Mouse (Mus musculus) left cerebral cortex, adult 9 months (tissue): Measurements from ENCODE around the gene Gpc6.
A peak's percentile ranks its signal among the peaks of the same experiment; 100 is the strongest.

Experiments
- DNase-seq, 2 experiments: peaks; one replicate each; pipeline ENCODE4 v3.0.0; 2022; ENCODE audit warnings: low spot score in 2 of 2

Gpc6 gene

DNA sequence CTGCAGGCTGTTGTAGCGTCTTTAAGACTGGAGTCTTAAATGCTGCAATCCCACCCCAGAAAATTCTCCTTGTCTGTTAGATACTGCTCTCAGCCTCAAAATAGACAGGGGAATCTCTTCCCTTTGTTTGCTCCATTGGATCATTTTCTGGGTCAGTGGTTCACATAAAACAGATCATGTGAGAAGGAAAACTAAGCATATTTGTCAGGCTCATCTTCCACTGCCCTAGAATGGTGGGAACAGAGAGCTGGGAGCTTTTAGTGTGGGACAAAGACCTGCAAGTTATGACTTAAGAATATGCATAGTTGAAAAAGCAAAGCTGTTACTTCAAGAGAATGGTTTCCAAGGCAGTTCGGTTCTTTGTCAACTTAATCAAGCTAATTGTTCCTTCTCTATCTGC lies 136.4 kb downstream of the Gpc6 start:
- no peak for DNase-seq

DNA sequence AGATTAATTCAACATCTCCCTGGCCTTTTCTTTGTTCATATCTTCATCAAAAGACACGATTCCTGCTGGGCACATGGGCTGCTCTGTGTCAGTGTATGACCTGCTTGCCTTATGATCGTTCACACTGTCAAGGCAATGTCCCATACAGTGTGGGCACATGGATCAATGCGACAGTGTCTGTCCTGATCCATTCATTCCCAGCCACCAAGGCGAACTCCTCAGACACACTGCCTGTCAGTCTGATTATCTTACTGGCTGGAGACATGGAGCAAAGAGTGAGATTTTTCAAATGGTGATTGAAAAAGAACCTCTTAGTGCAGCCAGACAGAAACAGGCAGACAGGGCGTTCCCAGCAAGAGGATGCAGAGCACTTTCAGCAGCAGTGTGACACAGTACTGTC lies 143.1 kb downstream of the Gpc6 start:
- DNase-seq = no peak

DNA sequence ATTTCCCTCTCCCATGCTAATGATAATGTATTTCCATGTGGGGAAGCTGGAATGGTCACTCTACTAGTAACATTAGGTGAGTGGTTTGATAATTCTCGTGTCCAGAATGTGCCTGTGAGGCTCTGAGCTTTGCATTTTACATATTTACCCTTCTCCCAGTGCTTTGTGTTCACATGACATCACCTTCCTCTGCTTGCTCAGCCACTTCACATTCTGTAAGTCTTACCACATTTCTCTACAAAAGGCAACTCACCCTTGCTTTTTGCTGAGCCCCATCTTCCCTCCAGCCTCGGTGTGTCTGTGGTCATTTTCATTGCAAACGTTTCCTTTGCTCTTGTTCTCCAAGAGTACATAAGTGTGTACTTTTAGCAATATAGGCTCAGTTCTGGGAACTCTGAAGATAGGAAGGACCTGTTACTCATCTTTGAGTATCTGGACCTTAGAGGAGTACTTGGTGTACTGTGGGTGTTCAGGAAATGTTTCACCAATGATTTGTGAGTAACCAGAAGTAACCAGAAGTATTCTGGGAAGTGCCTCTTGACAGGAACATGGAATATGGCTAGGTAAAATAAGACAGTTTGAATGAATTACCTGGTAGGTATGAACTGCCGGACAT lies 145.5 kb downstream of the Gpc6 start:
- DNase-seq = no peak

DNA sequence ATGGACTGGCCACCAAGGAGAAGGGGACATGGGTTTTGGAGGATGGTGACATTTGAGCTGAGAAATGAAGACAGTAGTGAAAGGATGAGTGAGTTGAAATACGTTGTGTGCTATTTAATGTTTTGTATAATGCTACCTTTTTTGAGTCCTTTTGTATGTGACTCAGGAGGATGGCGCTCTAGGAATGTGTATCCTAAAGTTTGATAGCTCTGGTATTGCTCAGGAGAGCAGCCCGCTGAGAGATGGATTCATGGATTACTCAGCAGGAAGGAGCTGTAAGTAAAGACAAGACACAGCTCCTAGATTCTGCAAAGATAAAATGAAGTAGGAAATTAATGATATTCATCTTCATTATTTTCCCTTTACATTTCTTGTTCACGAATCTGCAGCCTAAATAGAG lies 168.5 kb downstream of the Gpc6 start:
- DNase-seq = no peak

DNA sequence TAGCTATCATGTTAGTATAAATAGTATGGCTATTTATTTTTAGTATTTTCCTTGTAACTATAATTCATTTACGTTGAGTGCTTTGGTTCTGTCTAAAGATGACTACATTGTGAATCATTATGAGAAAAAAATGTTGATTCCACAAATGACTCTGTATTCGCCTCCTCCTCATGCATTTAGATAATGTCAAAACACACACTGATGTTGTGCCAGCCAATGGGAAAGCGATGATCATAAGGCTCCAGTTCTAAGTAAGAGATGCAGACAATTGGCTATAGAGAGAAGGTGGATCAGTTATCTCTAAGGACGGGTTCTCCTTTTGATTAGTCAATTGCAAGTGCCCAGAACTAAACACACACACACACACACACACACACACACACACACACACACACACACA lies 181.8 kb downstream of the Gpc6 start:
- DNase-seq = peak in 1 of 2 experiments; percentile 16

DNA sequence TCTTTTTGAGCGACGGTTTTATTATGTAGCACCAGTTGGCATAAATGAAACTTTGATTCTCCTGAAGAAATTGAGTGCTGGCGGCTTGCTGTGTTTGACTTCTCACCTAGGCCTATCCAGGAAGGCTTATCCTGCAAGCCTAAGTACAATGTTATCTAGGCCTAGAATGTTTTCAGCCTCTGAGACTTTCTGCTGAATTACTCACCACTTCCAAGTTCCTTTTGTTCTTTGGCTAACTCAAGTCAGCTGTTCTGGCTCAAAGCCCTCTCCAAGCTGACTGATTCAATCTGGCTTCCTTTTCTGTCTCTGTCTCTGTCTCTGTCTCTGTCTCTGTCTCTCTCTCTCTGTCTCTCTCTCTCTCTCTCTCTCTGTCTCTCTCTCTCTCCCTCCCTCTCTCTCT lies 188.0 kb downstream of the Gpc6 start:
- no peak for DNase-seq

DNA sequence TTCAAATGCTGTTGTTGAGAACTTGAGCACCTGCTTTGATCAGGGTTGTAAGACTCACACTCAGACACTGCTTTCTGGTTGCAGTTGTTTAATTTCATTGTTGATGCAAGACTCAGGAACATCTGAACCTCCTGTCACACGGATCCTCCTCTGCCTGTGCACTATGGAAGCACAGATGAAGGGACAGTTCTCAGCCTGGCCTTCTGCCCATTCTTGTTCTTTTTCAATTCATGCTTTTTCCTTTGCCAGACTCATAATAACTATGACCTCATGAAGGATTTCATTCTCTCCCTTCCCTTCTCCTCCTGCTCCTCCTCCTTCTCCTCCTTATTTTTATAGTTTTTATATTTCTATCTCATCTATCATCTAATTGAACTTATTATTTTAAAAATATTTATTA lies 196.9 kb downstream of the Gpc6 start:
- no peak for DNase-seq

DNA sequence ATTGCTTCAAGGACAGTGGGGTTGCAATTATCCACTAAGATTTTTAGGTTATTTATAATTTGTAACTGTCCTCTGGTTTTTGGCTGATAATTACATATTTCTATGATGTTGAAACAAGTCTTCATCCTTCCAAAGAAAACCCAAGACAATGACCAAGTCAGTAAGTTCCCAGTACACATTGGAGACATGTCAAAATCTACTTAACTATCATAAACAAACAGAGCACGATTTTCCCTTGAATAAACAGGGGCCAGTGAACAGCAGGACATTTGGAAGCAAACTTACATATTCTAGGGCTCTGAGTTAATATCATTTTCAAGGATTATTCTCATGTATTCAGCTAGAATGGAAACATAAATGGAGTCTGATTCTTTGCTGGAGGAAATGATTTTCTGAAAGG lies 205.2 kb downstream of the Gpc6 start:
- DNase-seq = no peak

DNA sequence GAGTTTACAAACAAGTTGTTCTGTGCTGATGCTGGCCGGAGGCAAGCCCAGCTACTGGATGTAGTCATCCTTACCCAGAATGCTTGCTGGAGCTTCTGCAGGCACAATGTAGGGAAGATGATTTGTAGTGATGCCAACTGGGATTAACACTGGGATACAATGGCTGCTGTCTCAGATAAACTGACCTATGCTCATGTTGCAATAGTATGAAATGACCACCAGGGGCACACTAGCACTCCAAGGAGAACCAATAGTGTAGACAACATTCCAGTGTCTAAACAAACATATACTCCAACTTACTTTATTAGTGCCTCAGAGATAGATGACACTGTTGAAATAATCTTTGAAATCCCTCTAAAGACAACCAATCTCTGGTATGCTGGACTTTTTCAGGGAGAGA lies 206.2 kb downstream of the Gpc6 start:
- no peak for DNase-seq

DNA sequence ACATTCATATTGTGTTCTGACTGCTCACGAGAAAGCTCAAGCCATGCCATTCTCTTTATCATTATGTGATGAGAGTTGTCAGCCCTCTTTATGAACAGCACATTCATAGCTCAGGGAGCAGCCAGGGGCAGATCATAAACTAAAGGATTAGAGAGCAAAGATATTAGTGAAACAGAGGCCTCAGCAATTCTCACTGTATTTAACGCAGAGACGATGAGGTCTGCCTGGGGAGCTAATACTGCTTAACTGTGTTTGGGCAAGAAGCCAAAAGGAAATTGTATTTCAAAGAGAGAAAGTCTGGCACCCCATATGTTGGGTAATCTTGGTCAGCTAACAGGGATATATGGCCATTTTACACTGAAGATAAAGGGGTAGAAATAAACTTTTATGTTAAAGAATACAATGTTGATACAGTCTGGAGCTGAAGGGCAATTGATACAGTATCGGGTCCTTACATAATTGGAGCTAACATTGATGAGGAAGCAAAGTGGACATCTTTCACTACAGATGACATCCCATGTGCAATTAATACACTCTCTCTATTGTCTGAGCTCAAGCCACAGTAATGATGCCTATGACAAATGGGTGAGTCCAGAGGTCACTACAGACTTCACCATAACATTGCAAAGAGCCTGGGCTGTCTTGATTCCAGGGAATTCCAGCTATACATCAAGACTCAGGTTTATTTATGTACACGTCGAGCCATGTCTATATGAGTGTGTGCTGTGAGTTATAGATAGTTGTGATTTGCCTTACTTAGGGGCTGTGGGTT lies 216.1 kb downstream of the Gpc6 start:
- no peak for DNase-seq

DNA sequence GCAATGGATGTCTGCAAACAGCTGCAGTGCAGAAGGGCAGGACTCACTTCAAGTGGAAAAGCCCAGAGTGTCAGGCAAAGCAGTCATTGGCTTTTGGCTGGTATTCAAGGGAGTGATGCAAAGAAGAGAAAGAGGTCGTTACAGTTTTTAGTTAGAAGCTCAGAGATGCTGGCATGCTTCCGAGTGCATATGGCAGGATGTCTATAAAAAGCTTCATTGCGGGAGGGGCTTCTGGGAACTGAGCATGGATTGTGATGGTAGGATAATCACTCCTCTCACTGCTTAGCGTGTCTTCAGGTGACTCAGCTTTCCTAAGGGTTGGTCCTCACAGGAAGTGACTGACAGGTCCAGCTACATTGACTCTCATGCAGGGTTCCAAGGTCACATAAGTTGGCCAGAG lies 221.0 kb downstream of the Gpc6 start:
- DNase-seq = peak in 1 of 2 experiments; percentile 31

DNA sequence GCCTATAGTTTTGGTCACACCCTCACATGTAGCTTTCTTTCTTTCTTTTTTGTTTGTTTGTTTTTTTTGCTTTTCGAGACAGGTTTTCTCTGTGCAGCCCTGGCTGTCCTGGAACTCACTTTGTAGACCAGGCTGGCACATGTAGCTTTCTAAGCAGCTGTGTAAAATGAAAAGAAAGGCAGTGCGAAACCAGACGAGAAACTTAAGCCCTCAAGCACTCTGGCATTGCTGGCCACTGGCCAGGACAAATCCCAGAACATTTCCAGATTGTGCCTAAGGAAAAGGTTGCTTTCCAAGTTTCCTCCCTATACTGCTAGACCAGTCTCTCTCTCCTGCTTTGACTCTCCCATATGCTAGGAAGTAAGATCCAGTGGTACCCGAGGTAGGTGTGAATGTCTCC lies 221.6 kb downstream of the Gpc6 start:
- no peak for DNase-seq

DNA sequence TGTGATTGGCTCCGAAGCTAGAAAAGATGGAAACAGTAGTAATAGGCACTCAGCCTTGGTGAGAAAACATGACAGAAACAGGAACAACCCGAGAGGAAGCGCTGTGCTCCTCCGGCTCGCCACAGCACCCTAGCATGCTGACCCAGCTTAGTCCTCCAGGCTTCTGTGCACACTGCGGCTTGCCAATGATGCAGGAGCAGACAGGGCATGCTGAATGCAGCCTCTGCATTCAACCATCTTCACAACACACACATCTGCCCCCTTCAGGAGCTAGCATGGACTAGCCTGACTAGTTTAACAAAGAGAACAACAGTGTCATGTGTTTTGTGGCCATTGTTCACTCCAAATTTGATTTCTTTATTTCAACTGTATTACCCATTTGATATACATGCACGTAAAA lies 226.5 kb downstream of the Gpc6 start:
- DNase-seq = no peak

DNA sequence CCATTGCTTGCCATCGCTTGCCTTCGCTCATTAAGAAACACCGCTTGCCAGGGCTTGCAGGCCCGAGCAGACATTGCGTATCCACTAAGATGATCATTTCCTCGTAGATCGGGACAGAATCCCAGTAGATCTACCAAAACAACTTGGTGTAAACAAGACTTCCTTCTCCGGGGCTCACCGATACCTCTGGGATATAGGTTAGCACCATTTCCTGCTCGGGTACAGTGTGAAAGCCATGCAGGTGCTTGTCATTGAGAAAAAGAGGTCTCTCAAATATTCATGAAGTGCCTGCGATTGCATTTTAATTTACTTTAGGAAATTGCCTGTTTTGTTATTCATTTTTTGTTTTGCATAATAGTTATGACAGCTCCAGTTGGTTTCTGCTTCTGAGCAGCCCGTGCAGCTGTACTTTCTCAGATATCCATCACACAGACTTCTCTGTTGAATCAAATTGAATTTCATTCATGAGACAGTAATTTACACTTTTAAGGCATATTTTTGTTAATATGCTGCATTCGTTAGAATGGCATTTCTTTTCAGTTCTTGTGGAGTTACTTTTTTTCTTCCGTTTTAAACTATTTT lies 230.9 kb downstream of the Gpc6 start:
- no peak for DNase-seq

DNA sequence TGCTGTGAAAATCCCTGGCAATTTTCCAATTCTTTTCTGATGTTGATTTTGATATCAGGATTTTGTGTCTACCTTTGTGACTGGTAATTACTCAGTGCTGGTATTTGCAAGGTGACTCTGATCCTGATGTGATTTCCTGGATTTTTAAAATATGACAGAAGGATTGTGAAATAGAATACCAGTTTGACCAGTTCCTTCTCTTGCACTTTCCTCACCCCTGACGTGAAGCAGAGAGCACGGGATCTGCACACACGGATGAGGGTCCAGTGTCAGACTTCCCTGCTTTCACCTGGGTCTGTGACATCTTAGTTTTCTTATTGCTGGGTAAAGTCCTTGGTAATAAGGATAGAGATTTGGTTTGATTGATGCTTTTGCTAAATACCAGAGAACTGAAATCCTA lies 232.3 kb downstream of the Gpc6 start:
- no peak for DNase-seq

DNA sequence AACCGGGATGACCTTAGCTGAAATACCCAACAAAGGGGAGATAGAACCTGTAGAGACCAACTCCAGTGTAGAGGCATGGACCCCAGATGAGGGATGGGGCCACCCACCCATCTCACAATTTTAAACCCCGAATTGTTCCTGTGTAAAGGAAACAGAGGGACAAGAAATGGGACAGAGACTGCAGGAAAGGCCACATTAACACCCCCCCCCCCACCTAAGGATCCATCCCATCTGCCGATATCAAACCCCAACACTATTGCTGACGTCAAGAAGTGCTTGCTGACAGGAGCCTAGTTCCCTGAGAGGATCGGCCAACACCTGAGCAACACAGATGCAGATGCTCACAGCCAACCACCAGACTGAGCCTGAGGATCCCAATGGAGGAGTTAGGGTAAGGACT lies 241.2 kb downstream of the Gpc6 start:
- DNase-seq = no peak

DNA sequence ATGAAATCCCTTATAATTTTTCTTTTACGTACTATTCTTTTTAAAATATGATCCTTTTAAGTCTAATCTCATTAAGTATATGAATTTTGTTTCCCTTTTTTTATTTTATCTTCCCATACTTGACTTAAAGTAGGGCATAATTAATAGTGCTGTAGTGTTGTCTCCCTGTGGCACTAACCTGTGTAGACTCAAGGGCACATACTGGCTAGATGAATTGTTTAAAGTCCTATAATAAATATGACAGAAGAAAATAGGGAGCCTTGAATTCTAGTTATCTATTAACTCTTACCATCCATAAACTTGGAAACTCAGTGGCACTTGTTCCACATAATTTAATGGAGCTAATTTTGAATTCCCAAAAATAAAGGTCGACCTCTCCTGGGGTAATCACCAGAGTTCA lies 268.2 kb downstream of the Gpc6 start:
- DNase-seq = no peak

DNA sequence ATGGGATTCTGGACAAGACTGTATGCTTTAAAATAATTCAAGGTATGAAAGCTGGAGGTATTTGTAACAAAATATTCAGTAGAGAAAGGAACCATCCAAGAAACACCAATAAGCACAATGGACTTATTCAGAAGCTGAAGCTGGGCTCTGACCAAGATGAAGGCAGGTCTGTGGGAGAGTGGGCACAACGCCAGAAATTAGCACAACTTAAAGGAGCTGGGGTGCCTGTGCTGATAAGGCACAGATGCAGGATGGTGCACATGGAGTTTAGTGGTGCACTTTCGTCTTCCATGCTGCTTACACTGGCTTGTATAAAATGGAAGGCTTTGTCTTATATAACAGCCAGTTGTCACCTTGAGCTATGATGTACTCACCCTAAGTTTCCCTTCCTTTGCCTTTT lies 276.9 kb downstream of the Gpc6 start:
- no peak for DNase-seq

DNA sequence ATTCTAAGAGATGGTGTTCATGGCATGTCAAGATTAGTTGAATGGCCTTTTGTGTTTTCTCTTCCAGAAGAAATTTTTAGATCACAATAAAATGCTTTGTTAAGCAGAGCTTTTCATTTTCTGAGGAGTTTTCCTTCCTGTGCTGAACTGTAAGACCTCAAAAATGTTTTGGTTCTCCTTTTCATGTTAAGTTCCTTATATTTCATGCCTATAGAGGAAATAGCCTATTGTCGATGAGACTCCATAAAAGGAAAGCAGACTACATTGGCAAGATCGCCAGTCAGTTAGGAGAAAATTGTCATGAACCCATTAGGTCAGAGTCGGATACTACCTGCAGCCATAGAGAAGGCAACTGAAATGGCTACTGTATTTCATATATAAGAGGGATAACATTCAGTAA lies 278.8 kb downstream of the Gpc6 start:
- DNase-seq = no peak

DNA sequence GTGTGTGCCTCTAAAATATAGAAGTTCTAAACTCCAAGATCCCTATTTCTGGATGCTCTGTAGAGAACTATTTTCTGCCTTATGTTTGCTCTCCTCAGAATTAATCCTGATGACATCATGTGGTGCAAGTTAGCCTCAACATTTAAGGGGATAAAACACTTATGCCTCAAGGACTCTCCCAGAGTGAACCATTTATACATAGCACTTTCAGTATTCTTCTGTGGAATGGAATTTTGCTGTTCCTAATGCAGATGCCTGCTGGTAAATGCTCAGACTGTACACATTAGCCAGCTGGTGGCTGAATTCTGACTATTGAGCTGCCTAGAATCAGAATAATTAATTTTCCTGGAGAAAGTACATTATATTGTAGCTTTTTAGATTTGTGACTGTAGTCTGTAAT lies 289.3 kb downstream of the Gpc6 start:
- DNase-seq = no peak

DNA sequence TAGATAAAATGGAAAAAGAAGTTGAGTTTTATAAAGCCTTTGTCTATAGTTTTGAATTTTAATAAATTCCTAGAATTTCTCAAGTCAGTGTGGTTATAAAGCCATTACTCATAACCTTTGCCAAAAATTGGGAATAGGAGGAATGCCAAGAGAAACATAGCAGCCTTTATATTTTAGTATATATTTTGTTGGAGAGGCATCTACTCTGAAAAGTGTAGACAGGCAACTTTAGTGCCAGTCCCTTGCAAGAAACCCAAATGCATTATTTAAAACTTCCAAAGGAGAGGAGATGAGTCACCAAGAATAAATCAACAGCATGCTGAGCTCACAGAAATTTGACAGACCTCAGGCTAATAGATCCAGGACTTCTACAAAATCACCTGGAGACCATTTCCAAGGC lies 301.8 kb downstream of the Gpc6 start:
- no peak for DNase-seq

DNA sequence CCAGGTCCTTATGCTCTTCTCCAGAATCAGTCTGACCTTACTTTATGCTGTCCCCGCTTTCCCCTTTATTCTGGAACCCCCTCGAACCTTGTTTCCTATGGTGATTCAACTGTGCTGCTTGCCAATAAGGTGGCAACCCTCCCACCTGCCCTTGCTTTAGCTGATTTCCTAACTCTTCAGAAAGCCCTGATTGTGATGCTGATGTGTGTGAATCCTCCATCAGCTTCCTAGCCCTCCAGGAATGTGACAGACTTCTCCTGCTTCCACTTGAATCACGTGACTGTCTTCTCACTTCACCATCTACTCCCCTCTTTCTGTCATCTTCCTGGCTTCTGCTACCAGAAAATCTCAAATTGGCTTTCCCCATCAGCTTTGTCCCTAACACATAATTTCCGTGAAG lies 305.4 kb downstream of the Gpc6 start:
- no peak for DNase-seq

DNA sequence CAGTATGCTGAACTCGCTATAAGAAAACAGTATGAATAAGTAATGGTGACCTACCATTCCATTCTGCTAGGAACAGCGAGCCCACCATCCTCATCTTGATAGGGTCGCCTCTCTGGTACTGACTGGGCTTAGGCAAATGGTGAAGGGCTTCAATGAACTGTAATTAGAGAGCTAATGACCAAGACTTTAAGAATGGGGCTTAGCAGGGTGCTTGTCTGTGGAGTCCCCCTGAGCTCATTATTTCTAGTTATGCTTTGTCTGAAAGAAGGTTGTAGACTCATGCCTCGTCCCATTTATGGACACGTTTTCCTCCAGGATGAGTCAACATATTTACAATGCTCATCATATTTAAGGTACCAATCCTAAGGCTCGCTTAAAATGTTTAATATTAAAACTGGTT lies 313.1 kb downstream of the Gpc6 start:
- no peak for DNase-seq
